Mouse (Mus musculus) limb, embryonic 11.5 days (tissue): Measurements from ENCODE around the gene Erbin. TPM values are rescaled to one million over a fixed set of nuclear protein-coding genes. Genes with fewer than 3 reads are reported as not detected.

ENCODE experiments used
- ATAC-seq: fragments of 200-750 bp; cut with Nextera tagmentation; 2 replicates; pipeline ENCODE4 v1.8.0; 2017; ENCODE audit warnings: low read depth; ENCODE audit not compliant: insufficient number of reproducible peaks, low FRiP score, low TSS enrichment
- DNase-seq: peaks from one replicate; pipeline ENCODE4 v3.0.0-alpha.2; 2015; ENCODE audit warnings: low spot score
- H3K27ac ChIP-seq: fragments of 300-500 bp; sonication (generic); replicated peaks from 2 replicates; pipeline ENCODE4 v1.5.1; 2014; ENCODE audit warnings: low read depth, mild to moderate bottlenecking, low read length
- H3K27me3 ChIP-seq: fragments of 300-500 bp; sonication (generic); 2 replicates; pipeline ENCODE4 v1.6.1; 2014; ENCODE audit warnings: mild to moderate bottlenecking, low read length, mixed read lengths; ENCODE audit not compliant: control insufficient read depth, insufficient read depth
- H3K36me3 ChIP-seq: fragments of 300-500 bp; sonication (generic); 2 replicates; pipeline ENCODE4 v1.6.1; 2014; ENCODE audit warnings: mild to moderate bottlenecking, low read length, moderate library complexity, mixed read lengths; ENCODE audit not compliant: control insufficient read depth, insufficient read depth
- H3K4me1 ChIP-seq: fragments of 300-500 bp; sonication (generic); 2 replicates; pipeline ENCODE4 v1.6.1; 2014; ENCODE audit warnings: low read length, mixed read lengths; ENCODE audit not compliant: control insufficient read depth, insufficient read depth
- H3K4me2 ChIP-seq: fragments of 300-500 bp; sonication (generic); 2 replicates; pipeline ENCODE4 v1.6.1; 2014; ENCODE audit warnings: low read depth, mild to moderate bottlenecking, moderate library complexity; ENCODE audit not compliant: severe bottlenecking
- H3K4me3 ChIP-seq: fragments of 300-500 bp; sonication (generic); 2 replicates; pipeline ENCODE4 v1.5.1; 2014; ENCODE audit warnings: low read depth, low read length
- H3K9ac ChIP-seq: fragments of 300-500 bp; sonication (generic); 2 replicates; pipeline ENCODE4 v1.6.1; 2014; ENCODE audit warnings: mild to moderate bottlenecking, low read length
- H3K9me3 ChIP-seq: fragments of 300-500 bp; sonication (generic); 2 replicates; pipeline ENCODE4 v1.6.1; 2016; ENCODE audit warnings: low read length; ENCODE audit not compliant: control insufficient read depth
- WGBS: fragments of 180-500 bp; shearing (Covaris S2); extraction: QIAGEN DNeasy Blood & Tissue Kit; methylation state at CpG from one replicate; pipeline ENCODE4 v1.1.7; 2014; 5-methylcytosine and 5-hydroxymethylcytosine counted together
- polyA plus RNA-seq: library from polyadenylated mRNA; unstranded; fragments of >200 nt; fragmentation: Nextera tagmentation; extraction: Ambion mirVana; gene quantifications from 2 replicates; pipeline ENCODE4 v1.2.1, GENCODE M21; 2014

The Erbin gene
- polyA plus RNA-seq, 1 experiment from 2014 or later, result 29.6 TPM

GRCm38 (mm10) chr13:103957175-103957940, 37.0 kb upstream of the Erbin start:
- Histone ChIP-seq H3K36me3 (no peaks in the 10 kb centered on the region), H3K9ac (no peak overlapping the region), H3K27me3 (no peaks in the 10 kb centered on the region), H3K27ac (peak overlapping the region; percentile 60; the same call in 1 of the 2 replicates), H3K9me3 (no peaks in the 10 kb centered on the region), H3K4me2 (no peak overlapping the region), H3K4me1 (peaks cover 13% of the 10 kb centered on the region), H3K4me3 (no peak overlapping the region)
- WGBS, result 44% methylated on average over 8 of the region's 8 CpGs
- peak; percentile 63 for ATAC-seq
- DNase-seq, result peak; percentile 63

DNA sequence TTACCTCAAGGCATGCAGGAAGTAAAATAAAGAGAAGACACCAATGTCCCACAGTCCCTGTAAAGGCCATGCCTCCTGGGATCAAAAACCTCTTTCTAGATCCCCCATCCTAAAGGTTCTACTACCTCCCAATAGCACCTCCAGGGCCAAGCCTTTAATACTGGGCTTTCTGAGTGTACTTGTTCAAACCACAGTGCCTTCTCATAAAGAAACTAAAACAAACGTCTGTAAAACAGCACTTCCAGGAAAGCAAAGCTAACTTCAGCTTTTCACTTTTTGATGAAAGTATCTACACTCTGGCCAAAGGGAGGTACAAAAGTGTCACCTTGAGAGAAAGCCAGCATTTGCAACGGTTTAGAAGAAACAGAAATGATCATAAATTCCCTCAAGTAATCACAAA, 35.3 kb upstream of the Erbin start:
- Histone ChIP-seq H3K4me3 (no peak overlapping the region), H3K4me1 (peaks cover 13% of the 10 kb centered on the region), H3K9me3 (no peaks in the 10 kb centered on the region), H3K27ac (no peak overlapping the region), H3K36me3 (no peaks in the 10 kb centered on the region), H3K9ac (no peak overlapping the region), H3K4me2 (no peak overlapping the region), H3K27me3 (no peaks in the 10 kb centered on the region)
- DNase-seq (no peak), ATAC-seq (no peak)
- WGBS, result 64% methylated on average over 2 of the region's 2 CpGs

- Histone ChIP-seq H3K36me3 (no peaks in the 10 kb centered on the region), H3K4me2 (no peak overlapping the region), H3K9ac (no peak overlapping the region), H3K4me1 (no peaks in the 10 kb centered on the region), H3K27ac (no peak overlapping the region), H3K4me3 (no peak overlapping the region), H3K9me3 (no peaks in the 10 kb centered on the region), H3K27me3 (no peaks in the 10 kb centered on the region)
- WGBS, result 92% methylated on average over 7 of the region's 7 CpGs
- DNase-seq (no peak), ATAC-seq (no peak)
Measured at GRCm38 (mm10) chr13:103951393-103951792, 31.1 kb upstream of the Erbin start.

GRCm38 (mm10) chr13:103940796-103941195, 20.5 kb upstream of the Erbin start:
- 82% methylated on average over 2 of the region's 2 CpGs for WGBS
- ATAC-seq, result no peak

GRCm38 (mm10) chr13:103924586-103924985, 4.3 kb upstream of the Erbin start:
- no peak overlapping the region for H3K4me3 ChIP-seq
- H3K9me3 ChIP-seq, result no peaks in the 10 kb centered on the region
- no peaks in the 10 kb centered on the region for H3K27me3 ChIP-seq
- no peak for ATAC-seq
- no peaks in the 10 kb centered on the region for H3K4me1 ChIP-seq
- no peak for DNase-seq
- H3K27ac ChIP-seq, result no peak overlapping the region
- no peak overlapping the region for H3K9ac ChIP-seq
- H3K4me2 ChIP-seq, result no peak overlapping the region
- no peaks in the 10 kb centered on the region for H3K36me3 ChIP-seq
- WGBS, result 92% methylated on average over 6 of the region's 6 CpGs

More at GRCm38 (mm10) chr13:103940796-103941195, 20.5 kb upstream of the Erbin start:
- Histone ChIP-seq H3K4me2 (no peak overlapping the region), H3K4me1 (no peaks in the 10 kb centered on the region), H3K4me3 (no peak overlapping the region), H3K36me3 (no peaks in the 10 kb centered on the region), H3K9me3 (no peaks in the 10 kb centered on the region), H3K27me3 (no peaks in the 10 kb centered on the region), H3K9ac (no peak overlapping the region), H3K27ac (no peak overlapping the region)
- DNase-seq, result no peak

GRCm38 (mm10) chr13:103923402-103924065, 3.2 kb upstream of the Erbin start:
- no peak overlapping the region for H3K4me3 ChIP-seq
- H3K4me2 ChIP-seq, result no peak overlapping the region
- no peaks in the 10 kb centered on the region for H3K36me3 ChIP-seq
- no peak overlapping the region for H3K27ac ChIP-seq
- WGBS, result 79% methylated on average over 6 of the region's 6 CpGs
- H3K27me3 ChIP-seq, result no peaks in the 10 kb centered on the region
- H3K9ac ChIP-seq, result no peak overlapping the region
- no peaks in the 10 kb centered on the region for H3K9me3 ChIP-seq
- H3K4me1 ChIP-seq, result no peaks in the 10 kb centered on the region
- ATAC-seq, result no peak
- no peak for DNase-seq

- 24% methylated on average over 11 of the region's 11 CpGs for WGBS
- ATAC-seq, result no peak
Measured at GRCm38 (mm10) chr13:103921831-103922380, 1.6 kb upstream of the Erbin start.

GRCm38 (mm10) chr13:103920933-103921830, 868 bp upstream of the Erbin start:
- no peaks in the 10 kb centered on the region for H3K4me1 ChIP-seq
- H3K27ac ChIP-seq, result peak overlapping the region; percentile 100
- H3K36me3 ChIP-seq, result no peaks in the 10 kb centered on the region
- DNase-seq (peak; percentile 90), ATAC-seq (peak; percentile 94)
- peak overlapping the region; percentile 99 for H3K9ac ChIP-seq
- H3K27me3 ChIP-seq, result no peaks in the 10 kb centered on the region
- peak overlapping the region; percentile 84 for H3K4me2 ChIP-seq
- H3K9me3 ChIP-seq, result no peaks in the 10 kb centered on the region
- H3K4me3 ChIP-seq, result peak overlapping the region; percentile 90
- under 1% methylated on average over 66 of the region's 125 CpGs for WGBS

More at GRCm38 (mm10) chr13:103921831-103922380, 1.6 kb upstream of the Erbin start:
- Histone ChIP-seq H3K27ac (peak overlapping the region; percentile 100), H3K36me3 (no peaks in the 10 kb centered on the region), H3K9me3 (no peaks in the 10 kb centered on the region), H3K9ac (peak overlapping the region; percentile 99), H3K4me2 (peak overlapping the region; percentile 84), H3K27me3 (no peaks in the 10 kb centered on the region), H3K4me1 (no peaks in the 10 kb centered on the region), H3K4me3 (peak overlapping the region; percentile 90)
- no peak for DNase-seq
